In genomic region chr2:156927663-156928062, GRCm38 (mm10) we compare ENCODE assay signal across 27 mouse cellular contexts. TPM values are rescaled to one million over a fixed set of nuclear protein-coding genes. Genes with fewer than 3 reads are reported as not detected.
DNase-seq lines count a peak whose midpoint lies in the region; ATAC-seq and TF ChIP-seq lines count a peak whose summit lies in the region.
"Had no signal": no experiment of that assay in that cellular context is flagged by ENCODE, and none has a peak within 500 bp of the region (broad histone marks: within the 10 kb centered on the region; RNA-seq: fewer than 3 reads in every experiment).

No protein-coding gene starts in this region.

- 0 out of 2 replicates have a peak overlapping the region, but pooled peaks have one; percentile 39 for H3K27ac ChIP-seq in liver, embryonic 15.5 days (replicated peaks)
- H3K27ac ChIP-seq in cortical plate, adult 2 months (ENCODE audit: insufficient read depth, low read length) = peak overlapping the region; percentile 67
- H3K27ac ChIP-seq: forebrain, embryonic 13.5 days; hindbrain, embryonic 10.5 days; hindbrain, embryonic 15.5 days; kidney, embryonic 15.5 days; limb, embryonic 15.5 days had no signal

- ATAC-seq in liver, embryonic 15.5 days (ENCODE audit: insufficient read depth) = no peak
- ATAC-seq: activated CD4-positive, CD25-positive, alpha-beta regulatory T cell, adult 4 months; forebrain, embryonic 13.5 days had no signal

- no peaks in the 10 kb centered on the region for H3K9me3 ChIP-seq in liver, embryonic 15.5 days (replicated peaks)
- H3K9me3 ChIP-seq: forebrain, embryonic 13.5 days; hindbrain, embryonic 10.5 days; hindbrain, embryonic 15.5 days; kidney, embryonic 15.5 days; limb, embryonic 15.5 days had no signal

- no peak overlapping the region for H3K4me3 ChIP-seq in liver, embryonic 15.5 days (replicated peaks)
- H3K4me3 ChIP-seq in cortical plate, adult 2 months (ENCODE audit: insufficient read depth, low read length) = no peak overlapping the region
- H3K4me3 ChIP-seq: forebrain, embryonic 13.5 days; hindbrain, embryonic 10.5 days; hindbrain, embryonic 15.5 days; kidney, embryonic 15.5 days; limb, embryonic 15.5 days had no signal

- peaks cover 53% of the 10 kb centered on the region for H3K36me3 ChIP-seq in liver, embryonic 15.5 days (replicated peaks)

- H3K27me3 ChIP-seq in liver, embryonic 15.5 days = no peaks in the 10 kb centered on the region
- H3K27me3 ChIP-seq: forebrain, embryonic 13.5 days; hindbrain, embryonic 15.5 days; kidney, embryonic 15.5 days; limb, embryonic 15.5 days had no signal

- peaks cover 71% of the 10 kb centered on the region for H3K4me1 ChIP-seq in liver, embryonic 15.5 days (replicated peaks)
- H3K4me1 ChIP-seq in cortical plate, adult 2 months (ENCODE audit: control insufficient read depth, insufficient read depth, low read length) = peaks cover 7% of the 10 kb centered on the region
- H3K4me1 ChIP-seq: hindbrain, embryonic 15.5 days had no signal

- TF ChIP-seq CTCF in cortical plate, adult 2 months (IDR thresholded peaks at IDR 0.05; ENCODE audit: extremely low read depth, insufficient read depth, low read length) = no peak

- 73% methylated on average over 6 of the region's 6 CpGs for WGBS in liver, embryonic 15.5 days (ENCODE audit: insufficient replicate concordance)

- no peak overlapping the region for H3K4me2 ChIP-seq in liver, embryonic 15.5 days
- H3K4me2 ChIP-seq: forebrain, embryonic 13.5 days; hindbrain, embryonic 15.5 days; kidney, embryonic 15.5 days; limb, embryonic 15.5 days had no signal

- H3K9ac ChIP-seq in liver, embryonic 15.5 days = no peak overlapping the region
- H3K9ac ChIP-seq: forebrain, embryonic 13.5 days; hindbrain, embryonic 15.5 days; kidney, embryonic 15.5 days; limb, embryonic 15.5 days had no signal

- peak; percentile 41 to 55 for DNase-seq in left cerebral cortex, adult 18-20 months (ENCODE audit: low spot score in 2 of 2)
- no peak for DNase-seq in left cerebral cortex, adult 11 months (ENCODE audit: low spot score)
- no peak for DNase-seq in liver
- no peak for DNase-seq in urinary bladder, postnatal 36 days (ENCODE audit: low spot score in 2 of 2)
- DNase-seq: adrenal gland, adult 2 months; B cell, adult 2 months; cerebellum, adult 8-10 months; cerebellum, postnatal 25 days; heart, postnatal 14 days; kidney, adult 18-20 months; kidney, postnatal 25 days; lung, adult 2 months; lung, postnatal 10 days; midbrain, embryonic 14.5 days; retina, postnatal 1 day; thymus, postnatal 4 days had no signal

- TF ChIP-seq POLR2A in cortical plate, adult 2 months (IDR thresholded peaks at IDR 0.05; ENCODE audit: extremely low read depth, insufficient read depth, low read length) = no peak

RNA-seq across cellular contexts. Expression of gene Sla2, which starts 40.7 kb away (rescaled TPM):
- under 1 TPM; 0.63 to 0.82 TPM for total RNA-seq in left cerebral cortex, adult 18-20 months (2021)
- polyA plus RNA-seq in liver, embryonic 15.5 days (2015; fragmentation: Nextera tagmentation; extraction: Ambion mirVana) = 2.1 TPM in 2 replicates
- polyA plus RNA-seq in cortical plate, adult 2 months (2012; rRNA removed) = 0.67 and 0.85 TPM in 2 replicates
- total RNA-seq: adrenal gland, adult 2 months; adrenal gland, postnatal 4 days; gastrocnemius, adult 18-20 months; gastrocnemius, postnatal 4 days had no signal

Comparison
In these comparisons a context has a peak if more than half of its experiments do, and no peak if none do; other contexts are left out.
1. DNase-seq: peak in left cerebral cortex, adult 18-20 months (2 of 2); none in left cerebral cortex, adult 11 months (single experiment), liver (single experiment) and urinary bladder, postnatal 36 days (0 of 2).